Mouse (Mus musculus) kidney, adult 2 months (tissue): ENCODE data around the gene Axdnd1. TPM values are rescaled to one million over a fixed set of nuclear protein-coding genes. Genes with fewer than 3 reads are reported as not detected.
"Not testable (repeated sequence)": the region's sequence is repeated elsewhere in the genome, so short reads cannot be mapped to it uniquely, and the experiment has no call there.

Experiments
- DNase-seq: peaks from one replicate; pipeline ENCODE4 v3.0.0; 2021
- H3K27ac ChIP-seq: fragments of 200-500 bp; 2 replicates; pipeline ENCODE4 v1.5.1; 2012; ENCODE audit warnings: low read depth, low read length, control low read depth, inconsistent platforms; ENCODE audit not compliant: insufficient read depth
- H3K27me3 ChIP-seq: fragments of 200-500 bp; replicated peaks from 2 replicates; pipeline ENCODE4 v1.6.1; 2012; ENCODE audit warnings: mild to moderate bottlenecking, moderate library complexity, low read length, inconsistent platforms; ENCODE audit not compliant: control insufficient read depth, insufficient read depth
- H3K36me3 ChIP-seq: fragments of 200-500 bp; 2 replicates; pipeline ENCODE4 v1.6.1; 2012; ENCODE audit warnings: mild to moderate bottlenecking, moderate library complexity, low read length, inconsistent platforms; ENCODE audit not compliant: control insufficient read depth, insufficient read depth
- H3K4me1 ChIP-seq: fragments of 200-500 bp; 2 replicates; pipeline ENCODE4 v1.6.1; 2011; ENCODE audit warnings: low read length; ENCODE audit not compliant: control insufficient read depth, insufficient read depth
- H3K4me3 ChIP-seq: fragments of 200-500 bp; 2 replicates; pipeline ENCODE4 v1.5.1; 2011; ENCODE audit warnings: mild to moderate bottlenecking, low read depth, low read length, control low read depth; ENCODE audit not compliant: insufficient read depth
- CTCF ChIP-seq: fragments of 200-500 bp; conservative IDR thresholded peaks from 2 replicates; pipeline ENCODE4 v1.5.1; 2011; ENCODE audit warnings: low read depth, mild to moderate bottlenecking, control low read depth, low read length, moderate library complexity, mixed read lengths; ENCODE audit not compliant: insufficient read depth, insufficient read length
- POLR2A ChIP-seq: fragments of 200-500 bp; IDR thresholded peaks from one replicate; pipeline ENCODE4 v1.6.1; 2011; ENCODE audit warnings: low read depth, low read length, control low read depth
- WGBS: fragments of 180-500 bp; shearing (Covaris S2); methylation state at CpG from one replicate; pipeline ENCODE4 v1.1.7; 2018; 5-methylcytosine and 5-hydroxymethylcytosine counted together
- polyA plus RNA-seq: library from polyadenylated mRNA; depleted of rRNA; stranded (reverse); fragments of >200 nt; gene quantifications from 2 replicates; pipeline ENCODE4 v1.2.3, GENCODE M21; 2012

Gene Axdnd1
- polyA plus RNA-seq, 1 experiment = not detected

- TF ChIP-seq POLR2A (no peak), CTCF (no peak)
- 94% methylated on average over 6 of the region's 6 CpGs for WGBS
Measured at GRCm38 (mm10) chr1:156290016-156290415, 130.9 kb downstream of the Axdnd1 start.

GRCm38 (mm10) chr1:156289222-156289587 is 131.8 kb downstream of the Axdnd1 start:
- DNase-seq, H3K4me1 ChIP-seq, H3K36me3 ChIP-seq, H3K27ac ChIP-seq, H3K4me3 ChIP-seq, H3K27me3 ChIP-seq: not testable (repeated sequence)
- WGBS = 71% methylated on average over 10 of the region's 10 CpGs

More at GRCm38 (mm10) chr1:156290016-156290415, 130.9 kb downstream of the Axdnd1 start:
- H3K27me3 ChIP-seq = no peaks in the 10 kb centered on the region
- H3K36me3 ChIP-seq = no peaks in the 10 kb centered on the region
- no peak overlapping the region for H3K4me3 ChIP-seq
- no peak for DNase-seq
- no peaks in the 10 kb centered on the region for H3K4me1 ChIP-seq
- H3K27ac ChIP-seq = no peak overlapping the region

- WGBS = 72% methylated on average over 9 of the region's 9 CpGs
- DNase-seq = no peak
- no peak overlapping the region for H3K4me3 ChIP-seq
- H3K36me3 ChIP-seq = no peaks in the 10 kb centered on the region
- H3K4me1 ChIP-seq = no peaks in the 10 kb centered on the region
- no peak for TF ChIP-seq POLR2A
- TF ChIP-seq CTCF = no peak
- H3K27ac ChIP-seq = no peak overlapping the region
- no peaks in the 10 kb centered on the region for H3K27me3 ChIP-seq
Measured at GRCm38 (mm10) chr1:156288556-156289221, 132.3 kb downstream of the Axdnd1 start.

- no peak for DNase-seq
- no peaks in the 10 kb centered on the region for H3K36me3 ChIP-seq
- no peak for TF ChIP-seq POLR2A
- no peak for TF ChIP-seq CTCF
- no peaks in the 10 kb centered on the region for H3K27me3 ChIP-seq
- no peaks in the 10 kb centered on the region for H3K4me1 ChIP-seq
- WGBS = 79% methylated on average over 5 of the region's 5 CpGs
- H3K4me3 ChIP-seq = no peak overlapping the region
- H3K27ac ChIP-seq = no peak overlapping the region
Measured at GRCm38 (mm10) chr1:156285541-156285896, 135.4 kb downstream of the Axdnd1 start.

- WGBS = 48% methylated on average over 9 of the region's 9 CpGs
- H3K4me3 ChIP-seq = no peak overlapping the region
- DNase-seq = no peak
- no peak for TF ChIP-seq CTCF
- no peak for TF ChIP-seq POLR2A
- H3K27me3 ChIP-seq = no peaks in the 10 kb centered on the region
- no peaks in the 10 kb centered on the region for H3K36me3 ChIP-seq
- H3K27ac ChIP-seq = no peak overlapping the region
- H3K4me1 ChIP-seq = no peaks in the 10 kb centered on the region
Measured at GRCm38 (mm10) chr1:156284851-156285540, 136.0 kb downstream of the Axdnd1 start.

- Histone ChIP-seq H3K4me1 (no peaks in the 10 kb centered on the region), H3K36me3 (no peaks in the 10 kb centered on the region), H3K27ac (no peak overlapping the region), H3K27me3 (no peaks in the 10 kb centered on the region), H3K4me3 (no peak overlapping the region)
- no peak for DNase-seq
- TF ChIP-seq CTCF = no peak
- no peak for TF ChIP-seq POLR2A
- 68% methylated on average over 10 of the region's 10 CpGs for WGBS
Measured at GRCm38 (mm10) chr1:156284207-156284606, 136.8 kb downstream of the Axdnd1 start.

GRCm38 (mm10) chr1:156280131-156280530 is 140.8 kb downstream of the Axdnd1 start:
- 80% methylated on average over 7 of the region's 7 CpGs for WGBS
- H3K4me1 ChIP-seq = no peaks in the 10 kb centered on the region
- TF ChIP-seq CTCF (no peak), POLR2A (no peak)
- no peaks in the 10 kb centered on the region for H3K27me3 ChIP-seq
- no peak for DNase-seq
- no peak overlapping the region for H3K27ac ChIP-seq
- H3K4me3 ChIP-seq = no peak overlapping the region
- no peaks in the 10 kb centered on the region for H3K36me3 ChIP-seq
